Mouse (Mus musculus): Measurements from ENCODE around the gene Gtpbp3. TPM values are rescaled to one million over a fixed set of nuclear protein-coding genes. Genes with fewer than 3 reads are reported as not detected.

The Gtpbp3 gene
- total and polyA plus RNA-seq, 3 experiments: 49.4 to 50.1 TPM; not detected in 1

DNA sequence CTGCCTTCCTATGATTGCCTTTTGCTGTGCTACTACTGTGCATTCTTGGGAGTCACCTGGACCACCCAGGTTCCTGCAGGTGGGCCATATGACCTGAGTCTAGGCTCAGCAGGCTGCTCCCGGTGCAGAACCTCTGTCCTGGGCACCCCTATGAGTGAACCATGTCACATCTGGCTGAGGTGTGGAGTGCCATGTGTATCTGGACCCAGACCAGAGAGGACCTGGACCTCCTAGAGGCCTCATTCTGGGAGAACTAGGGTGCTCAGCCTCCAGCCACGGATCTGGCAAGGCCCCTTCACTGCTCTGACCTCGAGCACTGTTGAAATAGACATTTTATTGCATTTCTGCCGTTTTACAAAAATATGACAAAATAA is 12.2 kb upstream of the Gtpbp3 start:
- Histone ChIP-seq H3K79me2 (ENCODE audit: control insufficient read depth, insufficient read depth, low read length, poor library complexity) (peaks cover 6% of the 10 kb centered on the region), H3K4me1 (ENCODE audit: control insufficient read depth in 1 of 2, insufficient read depth in 2 of 2, low read length in 2 of 2) (no peaks in the 10 kb centered on the region), H3K27me3 (ENCODE audit: control insufficient read depth in 1 of 2, insufficient read depth in 2 of 2, low read length in 2 of 2) (no peaks in the 10 kb centered on the region), H3K9me3 (replicated peaks; ENCODE audit: insufficient read depth, low read length) (no peaks in the 10 kb centered on the region), H3K9ac (ENCODE audit: control insufficient read depth, low read depth, low read length, poor library complexity, severe bottlenecking) (peak overlapping the region; percentile 90), H3K4me3 (ENCODE audit: control insufficient read depth in 1 of 2, insufficient read depth in 1 of 2, low read depth in 2 of 2, low read length in 2 of 2) (peak overlapping the region; percentile 59 to 64), H3K36me3 (ENCODE audit: control insufficient read depth in 1 of 2, insufficient read depth in 2 of 2, low read length in 2 of 2) (0 out of 4 replicates have a peak, but pooled peaks cover 0 to 2% of the 10 kb centered on the region in 2 experiments), H3K27ac (ENCODE audit: control insufficient read depth, low read depth, low read length) (peak overlapping the region; percentile 76)
- peak; percentile 39 for DNase-seq (ENCODE audit: low read depth, low spot score)
- TF ChIP-seq MYC (IDR thresholded peaks at IDR 0.05; ENCODE audit: low read depth, low read length) (0 out of 2 replicates have a peak, but pooled peaks have one; percentile 20), GATA1 (IDR thresholded peaks at IDR 0.05; ENCODE audit: low read depth, low read length) (no peak), MAX (IDR thresholded peaks at IDR 0.05; ENCODE audit: low read length) (0 out of 2 replicates have a peak, but pooled peaks have one; percentile 28), POLR2AphosphoS2 (IDR thresholded peaks at IDR 0.05; ENCODE audit: low read length) (peak; percentile 24; the same call in 1 of the 2 replicates)

DNA sequence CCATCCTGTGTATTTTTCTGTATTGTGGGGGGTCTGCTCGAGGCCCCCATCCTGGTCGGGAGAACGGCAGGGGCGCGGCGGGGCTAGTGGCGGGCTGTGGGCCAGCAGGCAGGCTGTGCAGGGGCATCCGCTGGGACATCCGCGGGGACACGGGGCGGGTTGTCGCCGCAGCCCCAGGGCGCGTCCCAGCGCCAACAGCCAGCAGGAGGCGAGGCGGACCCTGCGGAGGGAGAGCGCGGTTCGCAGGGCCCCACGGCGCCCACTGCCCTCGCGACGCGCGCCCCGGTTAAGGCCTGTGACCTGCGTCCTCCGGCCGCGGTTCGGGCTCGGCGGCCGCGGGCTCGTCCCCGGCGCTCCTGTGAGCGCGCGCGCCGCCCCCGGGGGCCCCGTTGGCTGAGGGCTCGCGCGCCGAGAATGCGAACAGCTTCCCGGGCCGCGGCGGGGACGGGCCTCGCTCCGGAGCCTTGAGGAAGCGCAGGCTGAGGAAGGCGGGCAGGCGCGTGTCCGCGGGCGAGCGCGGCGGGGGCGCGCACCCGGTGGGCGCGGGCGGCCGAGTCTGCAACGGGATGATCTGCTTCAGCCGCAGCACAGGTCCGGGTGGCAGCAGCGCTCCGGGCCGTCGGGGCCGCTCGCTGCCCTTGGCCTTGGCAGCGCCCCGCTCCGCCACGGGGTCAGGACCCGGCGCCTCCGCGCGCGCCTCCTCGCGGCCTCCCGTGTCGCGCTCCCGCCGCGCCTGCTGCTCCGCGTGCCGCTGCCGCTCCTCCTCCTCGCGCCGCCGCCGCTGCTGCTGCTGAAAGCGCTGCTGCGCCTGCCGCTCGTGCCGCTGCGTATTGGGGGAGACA is 11.6 kb upstream of the Gtpbp3 start:
- 0 out of 4 replicates have a peak, but pooled peaks cover 0 to 2% of the 10 kb centered on the region in 2 experiments for H3K36me3 ChIP-seq (ENCODE audit: control insufficient read depth in 1 of 2, insufficient read depth in 2 of 2, low read length in 2 of 2)
- peak; percentile 87 for DNase-seq (ENCODE audit: low read depth, low spot score)
- no peaks in the 10 kb centered on the region for H3K27me3 ChIP-seq (ENCODE audit: control insufficient read depth in 1 of 2, insufficient read depth in 2 of 2, low read length in 2 of 2)
- peaks cover 2% of the 10 kb centered on the region; the same call in 1 of the 2 replicates for H3K79me2 ChIP-seq (ENCODE audit: control insufficient read depth, insufficient read depth, low read length, poor library complexity)
- no peaks in the 10 kb centered on the region for H3K4me1 ChIP-seq (ENCODE audit: control insufficient read depth in 1 of 2, insufficient read depth in 2 of 2, low read length in 2 of 2)
- peak overlapping the region; percentile 59 to 64 for H3K4me3 ChIP-seq (ENCODE audit: control insufficient read depth in 1 of 2, insufficient read depth in 1 of 2, low read depth in 2 of 2, low read length in 2 of 2)
- H3K27ac ChIP-seq (ENCODE audit: control insufficient read depth, low read depth, low read length): peak overlapping the region; percentile 76
- H3K9ac ChIP-seq (ENCODE audit: control insufficient read depth, low read depth, low read length, poor library complexity, severe bottlenecking): peak overlapping the region; percentile 90
- H3K9me3 ChIP-seq (replicated peaks; ENCODE audit: insufficient read depth, low read length): no peaks in the 10 kb centered on the region
- no peak for TF ChIP-seq ZKSCAN1 (IDR thresholded peaks at IDR 0.05; ENCODE audit: low read depth, low read length)
- peak; percentile 37; the same call in 1 of the 2 replicates for TF ChIP-seq MXI1 (IDR thresholded peaks at IDR 0.05; ENCODE audit: low read depth, low read length)
- no peak for TF ChIP-seq HCFC1 (IDR thresholded peaks at IDR 0.05; ENCODE audit: low read depth, low read length)
- TF ChIP-seq GABPA (IDR thresholded peaks at IDR 0.05; ENCODE audit: low read depth, low read length): no peak
- TF ChIP-seq MEF2A (IDR thresholded peaks at IDR 0.05; ENCODE audit: extremely low read depth, insufficient replicate concordance, low read depth, low read length, poor library complexity, severe bottlenecking): no peak
- TF ChIP-seq RCOR1 (IDR thresholded peaks at IDR 0.05; ENCODE audit: low read depth, low read length): no peak
- TF ChIP-seq MAZ (IDR thresholded peaks at IDR 0.05; ENCODE audit: low read depth, low read length): no peak
- no peak for TF ChIP-seq TBP (IDR thresholded peaks at IDR 0.05; ENCODE audit: low read depth, low read length)
- TF ChIP-seq POLR2AphosphoS2 (IDR thresholded peaks at IDR 0.05; ENCODE audit: low read length): no peak
- no peak for TF ChIP-seq RAD21 (IDR thresholded peaks at IDR 0.05; ENCODE audit: low read depth, low read length)
- TF ChIP-seq POLR2AphosphoS5 (IDR thresholded peaks at IDR 0.05; ENCODE audit: borderline replicate concordance, low read depth, low read length): no peak
- no peak for TF ChIP-seq ZC3H11A (IDR thresholded peaks at IDR 0.05; ENCODE audit: low read depth, low read length)
- no peak for TF ChIP-seq ZNF384 (IDR thresholded peaks at IDR 0.05; ENCODE audit: low read depth, low read length)
- peak; percentile 39 for TF ChIP-seq NELFE (IDR thresholded peaks at IDR 0.05; ENCODE audit: low read depth, low read length)
- TF ChIP-seq NRF1 (IDR thresholded peaks at IDR 0.05; ENCODE audit: insufficient read depth, low read depth, low read length, poor library complexity, severe bottlenecking): peak; percentile 34; the same call in 1 of the 2 replicates
- peak; percentile 27 to 34; a peak in 1 of 4 replicates for TF ChIP-seq POLR2A (IDR thresholded peaks at IDR 0.05; ENCODE audit: control insufficient read depth in 1 of 2, insufficient read depth in 1 of 2, low read depth in 1 of 2, low read length in 2 of 2, poor library complexity in 1 of 2)
- TF ChIP-seq BHLHE40 (IDR thresholded peaks at IDR 0.05; ENCODE audit: borderline replicate concordance, low read depth, low read length): no peak
- no peak for TF ChIP-seq CTCF (IDR thresholded peaks at IDR 0.05 in 2 of 3, conservative IDR thresholded peaks at IDR 0.05 in 1 of 3; ENCODE audit: control insufficient read depth in 1 of 3, insufficient read depth in 1 of 3, low read depth in 2 of 3, low read length in 3 of 3, poor library complexity in 1 of 3, severe bottlenecking in 1 of 3)
- no peak for TF ChIP-seq USF2 (IDR thresholded peaks at IDR 0.05; ENCODE audit: borderline replicate concordance in 1 of 2, insufficient read depth in 1 of 2, low read depth in 1 of 2, low read length in 2 of 2)
- no peak for TF ChIP-seq ELF1 (IDR thresholded peaks at IDR 0.05; ENCODE audit: low read depth, low read length)
- TF ChIP-seq CHD1 (IDR thresholded peaks at IDR 0.05; ENCODE audit: low read depth, low read length): no peak
- no peak for TF ChIP-seq JUND (IDR thresholded peaks at IDR 0.05; ENCODE audit: low read depth, low read length)
- no peak for TF ChIP-seq SIN3A (IDR thresholded peaks at IDR 0.05; ENCODE audit: low read length)
- no peak for TF ChIP-seq MAFK (IDR thresholded peaks at IDR 0.05; ENCODE audit: borderline replicate concordance, low read depth, low read length)
- no peak for TF ChIP-seq ETS1 (IDR thresholded peaks at IDR 0.05; ENCODE audit: low read depth, low read length)
- TF ChIP-seq UBTF (IDR thresholded peaks at IDR 0.05; ENCODE audit: borderline replicate concordance, insufficient read depth, low read depth, low read length): 0 out of 2 replicates have a peak, but pooled peaks have one; percentile 10

Measured in MEL (cell line).